Mouse (Mus musculus): ENCODE measurements at regions not wholly inside any gene's neighbourhood (a gene's known extent, or its start where the extent isn't known, plus 50 kb on each side); places are given as distances from the start of the nearest gene placed in this dataset.

GRCm38 (mm10) chr10:12035159-12035558, 692.0 kb downstream of the Epm2a start:
- no peak for DNase-seq (ENCODE audit: low spot score)

GRCm38 (mm10) chr10:12045937-12046336, 702.7 kb downstream of the Epm2a start:
- no peak for DNase-seq (ENCODE audit: low spot score)
- intact Hi-C loops (cut with DNase I) = no loop called here

More at GRCm38 (mm10) chr10:12035159-12035558, 692.0 kb downstream of the Epm2a start:
- intact Hi-C loops (cut with DNase I) = no loop called here

GRCm38 (mm10) chr10:12059728-12060127, 716.5 kb downstream of the Epm2a start:
- intact Hi-C loops (cut with DNase I) = no loop called here

GRCm38 (mm10) chr10:12061069-12061861, 718.1 kb downstream of the Epm2a start:
- DNase-seq (ENCODE audit: low spot score) = no peak
- intact Hi-C loops (cut with DNase I) = no loop called here

More at GRCm38 (mm10) chr10:12059728-12060127, 716.5 kb downstream of the Epm2a start:
- no peak for DNase-seq (ENCODE audit: low spot score)

- intact Hi-C loops (cut with DNase I) = no loop called here
- no peak for DNase-seq (ENCODE audit: low spot score)
Observed at GRCm38 (mm10) chr10:12062302-12062701, 719.1 kb downstream of the Epm2a start.

GRCm38 (mm10) chr10:12083961-12084360, 740.8 kb downstream of the Epm2a start:
- DNase-seq (ENCODE audit: low spot score) = no peak
- intact Hi-C loops (cut with DNase I) = no loop called here

GRCm38 (mm10) chr10:12092521-12092920, 749.3 kb downstream of the Epm2a start:
- no peak for DNase-seq (ENCODE audit: low spot score)
- intact Hi-C loops (cut with DNase I) = no loop called here

- no peak for DNase-seq (ENCODE audit: low spot score)
- intact Hi-C loops (cut with DNase I) = no loop called here
Observed at GRCm38 (mm10) chr10:12096678-12097077, 753.5 kb downstream of the Epm2a start.

GRCm38 (mm10) chr10:12107001-12107418, 762.2 kb downstream of the Utrn start:
- intact Hi-C loops (cut with DNase I) = no loop called here

GRCm38 (mm10) chr10:12111720-12112119, 757.4 kb downstream of the Utrn start:
- DNase-seq (ENCODE audit: low spot score) = no peak
- intact Hi-C loops (cut with DNase I) = no loop called here

More at GRCm38 (mm10) chr10:12107001-12107418, 762.2 kb downstream of the Utrn start:
- no peak for DNase-seq (ENCODE audit: low spot score)

GRCm38 (mm10) chr10:12115767-12116166, 753.4 kb downstream of the Utrn start:
- intact Hi-C loops (cut with DNase I) = no loop called here
- DNase-seq (ENCODE audit: low spot score) = no peak

- intact Hi-C loops (cut with DNase I) = no loop called here
- DNase-seq (ENCODE audit: low spot score) = no peak
Observed at GRCm38 (mm10) chr10:12116662-12117303, 752.4 kb downstream of the Utrn start.

GRCm38 (mm10) chr10:12124272-12124671, 744.9 kb downstream of the Utrn start:
- DNase-seq (ENCODE audit: low spot score) = no peak
- intact Hi-C loops (cut with DNase I) = no loop called here

- DNase-seq (ENCODE audit: low spot score) = no peak
- intact Hi-C loops (cut with DNase I) = no loop called here
Observed at GRCm38 (mm10) chr10:12129486-12129885, 739.7 kb downstream of the Utrn start.

- DNase-seq (ENCODE audit: low spot score) = no peak
- intact Hi-C loops (cut with DNase I) = no loop called here
Observed at GRCm38 (mm10) chr10:12144691-12145090, 724.5 kb downstream of the Utrn start.

GRCm38 (mm10) chr10:12146942-12147537, 722.1 kb downstream of the Utrn start:
- no peak for DNase-seq (ENCODE audit: low spot score)

GRCm38 (mm10) chr10:12170243-12170642, 698.9 kb downstream of the Utrn start:
- intact Hi-C loops (cut with DNase I) = no loop called here

More at GRCm38 (mm10) chr10:12146942-12147537, 722.1 kb downstream of the Utrn start:
- intact Hi-C loops (cut with DNase I) = no loop called here

GRCm38 (mm10) chr10:12174200-12174818, 694.9 kb downstream of the Utrn start:
- intact Hi-C loops (cut with DNase I) = no loop called here
- DNase-seq (ENCODE audit: low spot score) = no peak

More at GRCm38 (mm10) chr10:12170243-12170642, 698.9 kb downstream of the Utrn start:
- DNase-seq (ENCODE audit: low spot score) = no peak

- intact Hi-C loops (cut with DNase I) = no loop called here
- DNase-seq (ENCODE audit: low spot score) = no peak
Observed at GRCm38 (mm10) chr10:12175141-12175540, 694.0 kb downstream of the Utrn start.

GRCm38 (mm10) chr10:12177482-12177881, 691.7 kb downstream of the Utrn start:
- DNase-seq (ENCODE audit: low spot score) = no peak
- intact Hi-C loops (cut with DNase I) = no loop called here

Data from heart, postnatal 25 days (tissue).